ENCODE assay signal across 9 mouse cellular contexts in the genomic region with DNA sequence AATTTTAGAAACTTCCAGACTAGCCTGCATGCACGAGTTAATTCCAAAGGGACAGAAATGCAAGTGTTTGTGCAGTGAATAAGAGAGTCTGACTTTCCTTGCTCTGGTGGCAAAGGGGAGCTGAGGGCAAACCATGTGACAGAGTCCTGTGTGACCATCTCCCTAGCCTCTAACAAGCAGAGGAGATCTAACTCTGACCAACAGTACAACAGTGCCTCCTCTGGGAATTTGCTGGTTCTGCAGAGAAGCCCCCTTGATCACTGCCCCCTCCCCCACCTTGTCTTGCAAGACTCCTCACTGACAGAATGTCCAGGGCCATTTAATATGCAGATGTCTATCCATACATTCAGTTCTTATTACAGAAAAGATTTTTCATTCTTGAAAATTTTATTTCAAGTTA. TPM values are rescaled to one million over a fixed set of nuclear protein-coding genes. Genes with fewer than 3 reads are reported as not detected.
DNase-seq lines count a peak whose midpoint lies in the region; ATAC-seq and TF ChIP-seq lines count a peak whose summit lies in the region.
"Had no signal": no experiment of that assay in that cellular context is flagged by ENCODE, and none has a peak within 500 bp of the region (broad histone marks: within the 10 kb centered on the region; RNA-seq: fewer than 3 reads in every experiment).

No protein-coding gene starts in this region.

- H3K9me3 ChIP-seq in midbrain, embryonic 16.5 days (replicated peaks; ENCODE audit: control insufficient read depth, low read length, poor library complexity, severe bottlenecking), result no peaks in the 10 kb centered on the region
- no peaks in the 10 kb centered on the region for H3K9me3 ChIP-seq in liver, postnatal 0 days (ENCODE audit: low read length)
- H3K9me3 ChIP-seq: embryonic facial prominence, embryonic 13.5 days had no signal

- H3K4me2 ChIP-seq in midbrain, embryonic 16.5 days (ENCODE audit: low read length), result peak overlapping the region; percentile 42
- no peak overlapping the region for H3K4me2 ChIP-seq in liver, postnatal 0 days (ENCODE audit: low read depth, low read length)
- H3K4me2 ChIP-seq: embryonic facial prominence, embryonic 13.5 days had no signal

- no peak for DNase-seq in frontal cortex, postnatal 25 days (ENCODE audit: low spot score in 2 of 2)
- DNase-seq in cerebellum, adult 9-10 months, result peak; percentile 87
- peak; percentile 6 to 33 for DNase-seq in frontal cortex, postnatal 10 days (ENCODE audit: low spot score in 2 of 2)
- DNase-seq in adrenal gland, adult (ENCODE audit: inconsistent age in 2 of 2, low spot score in 1 of 2), result no peak
- no peak for DNase-seq in liver, postnatal 0 days

- TF ChIP-seq CTCF in liver, postnatal 0 days (IDR thresholded peaks at IDR 0.05; ENCODE audit: low read depth), result no peak

- ATAC-seq in frontal cortex, adult (ENCODE audit: low TSS enrichment), result peak; percentile 25; the same call in 1 of the 2 replicates
- no peak for ATAC-seq in midbrain, embryonic 16.5 days
- no peak for ATAC-seq in liver, postnatal 0 days
- no peak for ATAC-seq in monocyte, adult 5-6 weeks (replicated peaks; ENCODE audit: insufficient number of reproducible peaks, low FRiP score, low TSS enrichment, poor library complexity, severe bottlenecking)

- peaks cover 7% of the 10 kb centered on the region for H3K4me1 ChIP-seq in midbrain, embryonic 16.5 days (ENCODE audit: control insufficient read depth, insufficient read depth, low read length)
- H3K4me1 ChIP-seq in liver, postnatal 0 days (ENCODE audit: insufficient read depth), result no peaks in the 10 kb centered on the region

- WGBS in midbrain, embryonic 16.5 days, result 6% methylated on average over 1 of the region's 1 CpGs
- WGBS in liver, postnatal 0 days (ENCODE audit: insufficient replicate concordance), result 4% methylated on average over 1 of the region's 1 CpGs

- H3K9ac ChIP-seq in midbrain, embryonic 16.5 days (ENCODE audit: low read depth, low read length), result no peak overlapping the region
- no peak overlapping the region for H3K9ac ChIP-seq in liver, postnatal 0 days (replicated peaks)
- H3K9ac ChIP-seq: embryonic facial prominence, embryonic 13.5 days had no signal

- no peaks in the 10 kb centered on the region for H3K36me3 ChIP-seq in midbrain, embryonic 16.5 days (ENCODE audit: control insufficient read depth, insufficient read depth, low read length)
- H3K36me3 ChIP-seq in liver, postnatal 0 days (replicated peaks; ENCODE audit: insufficient read depth, low read length), result no peaks in the 10 kb centered on the region
- H3K36me3 ChIP-seq: embryonic facial prominence, embryonic 13.5 days had no signal

- TF ChIP-seq EP300 in liver, postnatal 0 days (IDR thresholded peaks at IDR 0.05; ENCODE audit: low read depth), result no peak

- H3K4me3 ChIP-seq in midbrain, embryonic 16.5 days (ENCODE audit: low read depth, low read length), result peak overlapping the region; percentile 30
- no peak overlapping the region for H3K4me3 ChIP-seq in liver, postnatal 0 days (ENCODE audit: low read depth, low read length)
- H3K4me3 ChIP-seq: embryonic facial prominence, embryonic 13.5 days had no signal

- no peaks in the 10 kb centered on the region for H3K27me3 ChIP-seq in midbrain, embryonic 16.5 days (ENCODE audit: control insufficient read depth, insufficient read depth, low read depth, low read length)
- H3K27me3 ChIP-seq in liver, postnatal 0 days (ENCODE audit: insufficient read depth, low read length), result no peaks in the 10 kb centered on the region

- H3K27ac ChIP-seq in midbrain, embryonic 16.5 days (ENCODE audit: low read length), result peak overlapping the region; percentile 42; the same call in 1 of the 2 replicates
- H3K27ac ChIP-seq in liver, postnatal 0 days (ENCODE audit: low read depth), result no peak overlapping the region
- H3K27ac ChIP-seq: embryonic facial prominence, embryonic 13.5 days had no signal

RNA-seq across cellular contexts. Expression of a gene that starts 3.2 kb away (rescaled TPM):
- 17.9 and 24.3 TPM in 2 replicates for polyA plus RNA-seq in midbrain, embryonic 16.5 days (2015; fragmentation: Nextera tagmentation; extraction: Ambion mirVana)
- polyA plus RNA-seq in liver, postnatal 0 days (2015; fragmentation: Nextera tagmentation; extraction: Ambion mirVana), result not detected in 2 replicates
- not detected in 3 replicates for total RNA-seq in monocyte, adult 5-6 weeks (2017)

Comparison
In these comparisons a context has a peak if more than half of its experiments do, and no peak if none do; other contexts are left out.
1. DNase-seq: peak in cerebellum, adult 9-10 months (single experiment) and frontal cortex, postnatal 10 days (2 of 2); none in frontal cortex, postnatal 25 days (0 of 2), adrenal gland, adult (0 of 2) and liver, postnatal 0 days (single experiment).
2. RNA of a gene that starts 3.2 kb away (polyA plus RNA-seq): 17.9 to 24.3 TPM in midbrain, embryonic 16.5 days; not detected in liver, postnatal 0 days; every median in the first group is over 10 times any median in the second.